Mouse (Mus musculus) C2C12 (cell line): ENCODE data around the gene Pomp.

ENCODE experiments used
- CTCF ChIP-seq: IDR thresholded peaks from one replicate; pipeline ENCODE4 v1.5.1; 2011; ENCODE audit not compliant: control insufficient read depth, insufficient read depth, insufficient read length
- FOSL1 ChIP-seq: IDR thresholded peaks from one replicate; pipeline ENCODE4 v1.8.0; 2011; ENCODE audit warnings: mild to moderate bottlenecking, low read length; ENCODE audit not compliant: poor library complexity, insufficient read depth, severe bottlenecking
- MAX ChIP-seq: IDR thresholded peaks from one replicate; pipeline ENCODE4 v1.6.1; 2011; ENCODE audit warnings: mild to moderate bottlenecking, control low read depth
- MYOD1 ChIP-seq: IDR thresholded peaks from one replicate; pipeline ENCODE4 v1.6.1; 2011; ENCODE audit warnings: low read depth; ENCODE audit not compliant: control insufficient read depth, insufficient read length
- MYOG ChIP-seq: IDR thresholded peaks from one replicate; pipeline ENCODE4 v1.6.1; 2011; ENCODE audit not compliant: control insufficient read depth, insufficient read length; ENCODE audit errors: extremely low read depth
- USF1 ChIP-seq: IDR thresholded peaks from one replicate; pipeline ENCODE4 v1.6.1; 2011; ENCODE audit warnings: low read depth, mild to moderate bottlenecking, control low read depth, moderate library complexity

- TF ChIP-seq CTCF: no peak
- TF ChIP-seq USF1: no peak
- no peak for TF ChIP-seq MYOG
- TF ChIP-seq MAX: no peak
- no peak for TF ChIP-seq FOSL1
- no peak for TF ChIP-seq MYOD1
These were observed 33.6 kb downstream of the Pomp start for GRCm38 (mm10) chr5:147893766-147894454.
